Mouse (Mus musculus) cerebral cortex, adult 2 months (tissue): ENCODE measurements around the gene Atxn7.

Experiments
- WGBS: fragments of 180-500 bp; shearing (Covaris S2); methylation state at CpG from one replicate; pipeline ENCODE4 v1.1.7; 2018; 5-methylcytosine and 5-hydroxymethylcytosine counted together

Gene Atxn7

GRCm38 (mm10) chr14:14066241-14066640, 105.0 kb downstream of the Atxn7 start:
- 83% methylated on average over 6 of the region's 6 CpGs for whole genome bisulfite sequencing

- 30% methylated on average over 10 of the region's 10 CpGs for WGBS
Observed at GRCm38 (mm10) chr14:14067648-14068472, 106.6 kb downstream of the Atxn7 start.

GRCm38 (mm10) chr14:14068553-14068952, 107.3 kb downstream of the Atxn7 start:
- WGBS, result 58% methylated on average over 3 of the region's 3 CpGs

- WGBS, result 55% methylated on average over 6 of the region's 6 CpGs
Observed at GRCm38 (mm10) chr14:14070541-14071315, 109.5 kb downstream of the Atxn7 start.

- WGBS, result 66% methylated on average over 4 of the region's 4 CpGs
Observed at GRCm38 (mm10) chr14:14071456-14071855, 110.2 kb downstream of the Atxn7 start.

- 88% methylated on average over 6 of the region's 6 CpGs for WGBS
Observed at GRCm38 (mm10) chr14:14080604-14081194, 119.5 kb downstream of the Atxn7 start.

GRCm38 (mm10) chr14:14083811-14084210, 122.6 kb downstream of the Atxn7 start:
- WGBS, result 94% methylated on average over 8 of the region's 8 CpGs

- WGBS, result 56% methylated on average over 4 of the region's 4 CpGs
Observed at GRCm38 (mm10) chr14:14086711-14087263, 125.5 kb downstream of the Atxn7 start.

- 75% methylated on average over 6 of the region's 6 CpGs for WGBS
Observed at GRCm38 (mm10) chr14:14087348-14087747, 126.1 kb downstream of the Atxn7 start.

- 77% methylated on average over 9 of the region's 9 CpGs for WGBS
Observed at GRCm38 (mm10) chr14:14088016-14088791, 127.0 kb downstream of the Atxn7 start.

- 92% methylated on average over 6 of the region's 6 CpGs for WGBS
Observed at GRCm38 (mm10) chr14:14090571-14090970, 129.3 kb downstream of the Atxn7 start.

GRCm38 (mm10) chr14:14098330-14098980, 137.2 kb downstream of the Atxn7 start:
- WGBS, result 24% methylated on average over 10 of the region's 10 CpGs

GRCm38 (mm10) chr14:14100773-14101280, 139.6 kb downstream of the Atxn7 start:
- 87% methylated on average over 8 of the region's 8 CpGs for WGBS

GRCm38 (mm10) chr14:14101296-14101695, 140.1 kb downstream of the Atxn7 start:
- 95% methylated on average over 9 of the region's 9 CpGs for WGBS

GRCm38 (mm10) chr14:14104213-14104929, 143.1 kb downstream of the Atxn7 start:
- WGBS, result 49% methylated on average over 13 of the region's 13 CpGs

GRCm38 (mm10) chr14:14104930-14105318, 143.7 kb downstream of the Atxn7 start:
- WGBS, result 62% methylated on average over 2 of the region's 2 CpGs

- 46% methylated on average over 4 of the region's 4 CpGs for WGBS
Observed at GRCm38 (mm10) chr14:14110710-14111109, 149.5 kb downstream of the Atxn7 start.

GRCm38 (mm10) chr14:14120230-14121096, 159.2 kb downstream of the Atxn7 start, which contains the start of gene Psmd6:
TSS of gene Psmd6 (minus strand) at chr14:14120984.
- WGBS, result 1% methylated on average over 68 of the region's 68 CpGs
